Mouse (Mus musculus) limb, embryonic 15.5 days (tissue): ENCODE measurements around the gene Olfr391-ps. TPM values are rescaled to one million over a fixed set of nuclear protein-coding genes. Genes with fewer than 3 reads are reported as not detected.

Experiments used
- ATAC-seq: fragments of 200-750 bp; cut with Nextera tagmentation; 2 replicates; pipeline ENCODE4 v1.8.0; 2017; ENCODE audit warnings: low read depth, moderate TSS enrichment; ENCODE audit not compliant: insufficient number of reproducible peaks, low FRiP score, low TSS enrichment
- H3K27ac ChIP-seq: fragments of 300-500 bp; sonication (generic); 2 replicates; pipeline ENCODE4 v1.5.1; 2015; ENCODE audit warnings: moderate library complexity, mild to moderate bottlenecking, inconsistent platforms
- H3K27me3 ChIP-seq: fragments of 300-500 bp; sonication (generic); 2 replicates; pipeline ENCODE4 v1.6.1; 2015; ENCODE audit warnings: inconsistent platforms
- H3K36me3 ChIP-seq: fragments of 300-500 bp; sonication (generic); 2 replicates; pipeline ENCODE4 v1.6.1; 2015; ENCODE audit warnings: inconsistent platforms
- H3K4me1 ChIP-seq: fragments of 300-500 bp; sonication (generic); 2 replicates; pipeline ENCODE4 v1.6.1; 2015; ENCODE audit warnings: inconsistent platforms
- H3K4me2 ChIP-seq: fragments of 300-500 bp; sonication (generic); 2 replicates; pipeline ENCODE4 v1.6.1; 2015; ENCODE audit warnings: mild to moderate bottlenecking, inconsistent platforms
- H3K4me3 ChIP-seq: fragments of 300-500 bp; sonication (generic); 2 replicates; pipeline ENCODE4 v1.5.1; 2015; ENCODE audit warnings: mild to moderate bottlenecking, inconsistent platforms
- H3K9ac ChIP-seq: fragments of 300-500 bp; sonication (generic); 2 replicates; pipeline ENCODE4 v1.6.1; 2015; ENCODE audit warnings: inconsistent platforms
- H3K9me3 ChIP-seq: fragments of 300-500 bp; sonication (generic); 2 replicates; pipeline ENCODE4 v1.6.1; 2016; ENCODE audit warnings: inconsistent platforms
- WGBS: fragments of 180-500 bp; shearing (Covaris S2); methylation state at CpG from one replicate; pipeline ENCODE4 v1.1.7; 2015; 5-methylcytosine and 5-hydroxymethylcytosine counted together
- polyA plus RNA-seq: library from polyadenylated mRNA; unstranded; fragments of >200 nt; fragmentation: Nextera tagmentation; extraction: Ambion mirVana; gene quantifications from 2 replicates; pipeline ENCODE4 v1.2.1, GENCODE M21; 2015

Gene Olfr391-ps
- not detected in 2 replicates for polyA plus RNA-seq

DNA sequence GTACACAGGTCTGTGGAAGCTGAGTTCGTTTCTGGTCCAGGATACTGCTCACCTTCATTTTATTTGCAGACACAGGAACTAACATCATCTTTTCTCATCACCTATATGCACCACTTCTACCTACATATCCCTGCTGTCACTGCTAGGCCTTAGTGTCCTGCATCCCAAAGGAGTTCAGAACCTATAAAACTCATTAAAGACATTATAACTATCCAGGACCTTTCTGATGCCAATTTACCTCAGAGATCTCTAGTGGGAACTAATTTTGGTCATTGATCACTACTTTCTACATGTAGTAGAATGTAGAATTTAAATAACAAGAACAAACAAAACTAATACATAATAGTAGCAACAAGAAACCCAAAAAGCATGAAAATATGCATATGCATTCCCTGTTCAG is at the start of gene Olfr391-ps:
TSS of gene Olfr391-ps (minus strand) at position 101 of the 400 bp plus-strand sequence.
- no peak within 1 kb of the TSS for H3K4me2 ChIP-seq
- no peaks in the 10 kb centered on the region for H3K36me3 ChIP-seq
- no peaks in the 10 kb centered on the region for H3K4me1 ChIP-seq
- no peaks in the 10 kb centered on the region for H3K9me3 ChIP-seq
- no peak for ATAC-seq
- H3K27ac ChIP-seq = no peak within 1 kb of the TSS
- H3K4me3 ChIP-seq = no peak within 1 kb of the TSS
- no peak within 1 kb of the TSS for H3K9ac ChIP-seq
- H3K27me3 ChIP-seq = no peaks in the 10 kb centered on the region
- 22% methylated on average over 1 of the region's 1 CpGs for WGBS

DNA sequence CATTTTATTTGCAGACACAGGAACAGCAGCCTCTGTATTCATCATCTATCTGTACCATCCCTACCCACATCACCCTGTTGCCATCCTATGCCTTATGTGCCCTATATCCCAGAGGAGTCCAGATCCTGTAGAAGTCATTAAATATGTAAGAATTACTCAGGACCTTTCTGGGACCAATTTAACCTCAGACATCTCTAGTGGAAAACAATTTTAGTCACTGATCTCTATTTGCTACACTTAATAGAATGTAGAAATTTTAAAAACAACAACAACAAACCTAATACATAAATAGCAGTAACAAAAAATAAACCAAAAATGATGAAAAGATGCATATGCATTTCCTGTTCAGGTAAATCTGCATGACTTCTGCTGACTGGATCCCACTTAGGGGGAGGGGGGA is 48.5 kb upstream of the Olfr391-ps start, which contains the start of gene Olfr393:
TSS of gene Olfr393 (minus strand) at position 101 of the 400 bp plus-strand sequence.
- H3K4me1 ChIP-seq = no peaks in the 10 kb centered on the region
- H3K4me3 ChIP-seq = no peak within 1 kb of the TSS
- H3K27ac ChIP-seq = no peak within 1 kb of the TSS
- no peak for ATAC-seq
- H3K9ac ChIP-seq = no peak within 1 kb of the TSS
- no peaks in the 10 kb centered on the region for H3K9me3 ChIP-seq
- H3K4me2 ChIP-seq = no peak within 1 kb of the TSS
- no peaks in the 10 kb centered on the region for H3K27me3 ChIP-seq
- no peaks in the 10 kb centered on the region for H3K36me3 ChIP-seq

DNA sequence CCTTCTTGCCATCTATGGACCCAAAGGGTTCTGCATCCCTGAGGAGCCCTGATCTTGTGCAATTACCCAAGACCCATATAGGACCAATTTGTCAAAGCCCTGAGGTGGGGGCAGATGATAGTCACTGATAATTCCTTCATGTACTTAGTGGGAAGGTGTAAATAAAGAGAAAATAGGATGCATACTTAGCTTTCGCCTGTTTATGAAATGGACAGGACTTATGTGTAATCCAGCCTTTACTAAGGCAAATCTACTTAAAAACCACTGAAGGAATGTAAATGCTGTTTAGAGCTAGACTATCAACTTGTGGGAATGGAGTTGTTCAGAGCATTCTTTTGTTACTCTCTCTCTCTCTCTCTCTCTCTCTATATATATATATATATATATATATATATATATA is 14.1 kb upstream of the Olfr391-ps start, which contains the start of gene Olfr392:
TSS of gene Olfr392 (minus strand) at position 101 of the 400 bp plus-strand sequence.
- ATAC-seq = no peak
- no peaks in the 10 kb centered on the region for H3K4me1 ChIP-seq
- 93% methylated on average over 1 of the region's 1 CpGs for WGBS
- no peak within 1 kb of the TSS for H3K9ac ChIP-seq
- no peak within 1 kb of the TSS for H3K4me2 ChIP-seq
- no peak within 1 kb of the TSS for H3K27ac ChIP-seq
- no peaks in the 10 kb centered on the region for H3K27me3 ChIP-seq
- no peaks in the 10 kb centered on the region for H3K36me3 ChIP-seq
- no peaks in the 10 kb centered on the region for H3K9me3 ChIP-seq
- H3K4me3 ChIP-seq = no peak within 1 kb of the TSS

DNA sequence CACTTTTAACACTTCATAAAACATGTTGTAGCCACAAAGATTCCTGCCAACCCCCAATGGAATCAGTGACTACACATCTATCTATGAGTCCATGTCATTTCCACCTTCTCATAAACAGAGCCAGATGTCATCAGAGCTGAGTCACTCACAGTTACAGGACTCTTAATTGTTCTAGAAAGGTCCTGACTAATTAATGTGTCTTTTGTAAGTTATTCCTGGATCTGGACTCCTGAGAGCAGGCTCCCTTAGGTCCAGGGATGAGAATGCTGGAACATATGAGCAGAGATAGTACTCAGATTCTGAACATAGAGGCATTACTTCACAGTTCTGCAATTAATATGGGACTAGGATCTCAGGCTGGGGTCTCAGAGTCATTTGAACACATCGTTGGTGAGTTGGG is 20.2 kb downstream of the Olfr391-ps start, which contains the start of gene Olfr390:
TSS of gene Olfr390 (plus strand) at position 301 of the 400 bp plus-strand sequence.
- H3K4me3 ChIP-seq = no peak within 1 kb of the TSS
- 56% methylated on average over 1 of the region's 1 CpGs for WGBS
- H3K36me3 ChIP-seq = no peaks in the 10 kb centered on the region
- no peaks in the 10 kb centered on the region for H3K27me3 ChIP-seq
- no peak for ATAC-seq
- no peak within 1 kb of the TSS for H3K4me2 ChIP-seq
- no peak within 1 kb of the TSS for H3K27ac ChIP-seq
- no peak within 1 kb of the TSS for H3K9ac ChIP-seq
- H3K9me3 ChIP-seq = no peaks in the 10 kb centered on the region
- no peaks in the 10 kb centered on the region for H3K4me1 ChIP-seq

DNA sequence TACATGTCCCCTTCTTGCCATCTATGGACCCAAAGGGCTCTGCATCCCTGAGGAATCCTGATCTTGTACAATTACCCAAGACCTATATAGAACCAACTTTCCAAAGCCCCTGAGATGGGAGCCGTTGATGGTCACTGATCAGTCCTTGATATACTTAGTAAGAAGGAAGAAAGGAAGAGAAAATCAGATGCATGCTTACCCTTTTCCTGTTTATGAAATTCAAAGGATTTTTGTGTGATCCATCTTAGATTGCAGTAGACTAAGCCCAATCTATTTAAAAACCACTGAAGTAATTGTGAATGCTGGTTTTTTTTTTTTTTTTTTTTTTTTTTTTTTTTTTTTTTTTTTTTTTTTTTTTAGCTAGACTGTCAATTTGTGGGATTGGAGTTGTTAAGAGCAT is 22.2 kb downstream of the Olfr391-ps start, which contains the start of gene Olfr389:
TSS of gene Olfr389 (minus strand) at position 101 of the 400 bp plus-strand sequence.
- H3K4me2 ChIP-seq = no peak within 1 kb of the TSS
- no peaks in the 10 kb centered on the region for H3K9me3 ChIP-seq
- no peaks in the 10 kb centered on the region for H3K36me3 ChIP-seq
- no peak for ATAC-seq
- no peak within 1 kb of the TSS for H3K9ac ChIP-seq
- no peaks in the 10 kb centered on the region for H3K27me3 ChIP-seq
- H3K27ac ChIP-seq = no peak within 1 kb of the TSS
- no peak within 1 kb of the TSS for H3K4me3 ChIP-seq
- WGBS = 80% methylated on average over 1 of the region's 1 CpGs
- no peaks in the 10 kb centered on the region for H3K4me1 ChIP-seq

DNA sequence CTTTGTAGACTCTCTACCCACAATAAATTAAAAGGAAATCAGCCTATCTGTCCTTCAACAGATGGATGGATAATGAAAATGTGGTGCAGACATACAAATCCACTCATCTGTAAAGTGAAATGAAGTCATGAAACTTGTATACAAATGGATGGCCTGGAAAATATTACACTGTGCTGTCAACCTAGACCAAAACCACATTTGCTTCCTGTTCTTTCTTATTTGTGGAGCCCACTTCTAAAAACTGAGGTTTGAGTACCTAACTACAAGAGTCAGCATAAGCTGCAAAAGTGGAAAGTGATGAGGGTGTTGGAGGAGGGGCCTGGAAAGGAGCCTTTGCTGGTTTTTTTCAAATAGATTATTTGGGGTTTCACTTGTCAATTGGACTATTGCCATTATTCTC is 43.7 kb downstream of the Olfr391-ps start:
- H3K36me3 ChIP-seq = no peaks in the 10 kb centered on the region
- 0 out of 2 replicates have a peak, but pooled peaks cover 4% of the 10 kb centered on the region for H3K9me3 ChIP-seq
- H3K4me2 ChIP-seq = no peak overlapping the region
- no peak overlapping the region for H3K27ac ChIP-seq
- no peak overlapping the region for H3K4me3 ChIP-seq
- H3K27me3 ChIP-seq = no peaks in the 10 kb centered on the region
- no peak overlapping the region for H3K9ac ChIP-seq
- ATAC-seq = no peak
- H3K4me1 ChIP-seq = no peaks in the 10 kb centered on the region

Other genes with a start within 250 kb of the Olfr391-ps start
- not detected in 2 replicates for gene Olfr385, start 210.0 kb downstream of the Olfr391-ps start, polyA plus RNA-seq
- gene Olfr384, start 204.5 kb downstream of the Olfr391-ps start, polyA plus RNA-seq = not detected in 2 replicates
- not detected in 2 replicates for gene Zfp735, start 114.3 kb downstream of the Olfr391-ps start, polyA plus RNA-seq
- not detected in 2 replicates for gene Olfr389, start 22.3 kb downstream of the Olfr391-ps start, polyA plus RNA-seq
- gene Olfr390, start 20.1 kb downstream of the Olfr391-ps start, polyA plus RNA-seq = not detected in 2 replicates
- not detected in 2 replicates for gene Olfr392, start 14.0 kb upstream of the Olfr391-ps start, polyA plus RNA-seq
- gene Olfr393, start 48.4 kb upstream of the Olfr391-ps start, polyA plus RNA-seq = not detected in 2 replicates
- not detected in 2 replicates for gene Olfr394, start 87.7 kb upstream of the Olfr391-ps start, polyA plus RNA-seq
- gene Olfr395, start 106.2 kb upstream of the Olfr391-ps start, polyA plus RNA-seq = not detected in 2 replicates
- not detected in 2 replicates for gene Olfr23, start 133.6 kb upstream of the Olfr391-ps start, polyA plus RNA-seq
- gene Olfr397, start 157.8 kb upstream of the Olfr391-ps start, polyA plus RNA-seq = not detected in 2 replicates
- not detected in 2 replicates for gene Olfr398, start 187.4 kb upstream of the Olfr391-ps start, polyA plus RNA-seq